Mouse (Mus musculus) midbrain, embryonic 15.5 days (tissue): ENCODE measurements around the gene Msl2. TPM values are rescaled to one million over a fixed set of nuclear protein-coding genes. Genes with fewer than 3 reads are reported as not detected.

Source experiments
- ATAC-seq: fragments of 200-750 bp; cut with Nextera tagmentation; replicated peaks from 2 replicates; pipeline ENCODE4 v1.8.0; 2017; ENCODE audit warnings: moderate TSS enrichment
- H3K27ac ChIP-seq: fragments of 300-500 bp; sonication (generic); 2 replicates; pipeline ENCODE4 v1.5.1; 2015; ENCODE audit warnings: mild to moderate bottlenecking, inconsistent platforms
- H3K27me3 ChIP-seq: fragments of 300-500 bp; sonication (generic); replicated peaks from 2 replicates; pipeline ENCODE4 v1.6.1; 2015; ENCODE audit warnings: inconsistent platforms
- H3K36me3 ChIP-seq: fragments of 300-500 bp; sonication (generic); replicated peaks from 2 replicates; pipeline ENCODE4 v1.6.1; 2015; ENCODE audit warnings: inconsistent platforms
- H3K4me1 ChIP-seq: fragments of 300-500 bp; sonication (generic); 2 replicates; pipeline ENCODE4 v1.6.1; 2015; ENCODE audit warnings: inconsistent platforms
- H3K4me2 ChIP-seq: fragments of 300-500 bp; sonication (generic); 2 replicates; pipeline ENCODE4 v1.6.1; 2015; ENCODE audit warnings: inconsistent platforms, mild to moderate bottlenecking, moderate library complexity
- H3K4me3 ChIP-seq: fragments of 300-500 bp; sonication (generic); 2 replicates; pipeline ENCODE4 v1.5.1; 2015; ENCODE audit warnings: mild to moderate bottlenecking, inconsistent platforms
- H3K9ac ChIP-seq: fragments of 300-500 bp; sonication (generic); 2 replicates; pipeline ENCODE4 v1.6.1; 2015; ENCODE audit warnings: mild to moderate bottlenecking, inconsistent platforms
- H3K9me3 ChIP-seq: fragments of 300-500 bp; sonication (generic); 2 replicates; pipeline ENCODE4 v1.6.1; 2016; ENCODE audit warnings: inconsistent platforms
- WGBS: fragments of 180-500 bp; shearing (Covaris S2); methylation state at CpG from one replicate; pipeline ENCODE4 v1.1.7; 2015; ENCODE audit warnings: mixed read lengths; 5-methylcytosine and 5-hydroxymethylcytosine counted together
- polyA plus RNA-seq: library from polyadenylated mRNA; unstranded; fragments of >200 nt; fragmentation: Nextera tagmentation; extraction: Ambion mirVana; gene quantifications from 2 replicates; pipeline ENCODE4 v1.2.1, GENCODE M21; 2015

Gene Msl2
- polyA plus RNA-seq, result 4.5 and 4.8 TPM in 2 replicates

DNA sequence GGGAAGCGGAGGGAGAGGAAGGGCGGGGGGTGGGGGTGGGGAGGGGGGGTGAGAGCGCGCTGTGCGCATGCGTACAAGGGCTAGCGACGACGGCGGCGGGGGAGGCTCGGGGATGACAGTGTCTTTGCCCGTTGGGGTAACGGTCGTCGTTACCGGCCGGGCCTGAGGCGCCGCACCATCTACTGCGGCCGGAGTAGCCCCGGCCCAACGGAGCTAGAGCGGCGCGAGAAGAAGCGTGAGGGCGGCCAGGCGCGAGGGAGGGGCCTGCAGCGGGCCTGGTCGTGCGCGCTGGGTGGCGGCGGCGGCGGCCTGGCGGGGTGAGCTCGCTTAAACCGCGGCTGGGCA lies at the start of gene Msl2:
Msl2 (plus strand) TSS at position 115 of the 345 bp plus-strand sequence.
- 1% methylated on average over 31 of the region's 43 CpGs for WGBS
- H3K36me3 ChIP-seq, result no peaks in the 10 kb centered on the region
- ATAC-seq, result peak; percentile 79

GRCm38 (mm10) chr9:101033761-101034447 lies 40.0 kb upstream of the Msl2 start:
- peak overlapping the region; percentile 65 for H3K4me3 ChIP-seq
- peak overlapping the region; percentile 64 for H3K4me2 ChIP-seq
- peaks cover 13% of the 10 kb centered on the region for H3K4me1 ChIP-seq
- no peaks in the 10 kb centered on the region for H3K27me3 ChIP-seq
- WGBS, result 7% methylated on average over 14 of the region's 14 CpGs
- H3K36me3 ChIP-seq, result no peaks in the 10 kb centered on the region
- no peaks in the 10 kb centered on the region for H3K9me3 ChIP-seq
- peak overlapping the region; percentile 99 for H3K27ac ChIP-seq
- no peak for ATAC-seq
- peak overlapping the region; percentile 66 for H3K9ac ChIP-seq

More for the DNA sequence above, at the start of gene Msl2:
- Histone ChIP-seq H3K4me3 (peak within 1 kb of the TSS; percentile 58), H3K9ac (peak within 1 kb of the TSS; percentile 99), H3K27ac (peak within 1 kb of the TSS; percentile 100), H3K4me1 (peaks cover 27% of the 10 kb centered on the region), H3K9me3 (no peaks in the 10 kb centered on the region), H3K4me2 (peak within 1 kb of the TSS; percentile 91), H3K27me3 (no peaks in the 10 kb centered on the region)

DNA sequence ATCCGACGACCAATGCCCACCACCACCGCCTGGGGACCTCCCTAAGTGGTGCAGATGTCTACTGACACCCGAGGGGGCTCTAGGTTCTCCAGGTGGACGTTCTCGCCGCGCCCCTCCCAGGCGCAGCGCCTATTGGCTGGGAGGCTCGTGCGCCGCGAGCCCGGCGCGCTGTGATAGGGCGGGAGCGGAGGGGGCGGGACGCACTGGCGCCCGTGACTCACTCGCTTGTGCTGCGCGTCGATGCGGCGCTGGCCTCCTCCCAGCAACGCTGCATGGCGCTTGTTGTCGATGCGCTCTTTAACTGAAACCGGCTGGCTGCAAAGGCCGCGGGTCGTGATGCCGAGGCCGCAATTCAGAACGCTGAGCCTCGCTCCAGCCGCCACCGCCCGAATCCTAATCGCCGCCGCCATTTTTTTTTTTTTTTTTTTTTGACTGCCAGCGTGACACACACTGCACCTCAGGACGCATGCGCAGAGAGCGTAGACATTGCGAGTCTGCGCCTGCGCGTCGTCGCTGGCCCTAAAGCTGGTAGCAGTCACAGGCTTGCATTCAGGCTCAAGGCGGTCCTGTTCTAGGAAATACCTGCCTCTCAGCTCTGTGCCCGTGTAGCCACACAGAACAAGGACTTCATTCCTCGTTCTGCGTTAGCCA lies 39.3 kb upstream of the Msl2 start, which contains the start of gene Pccb:
Pccb (minus strand) TSS at position 451 of the 651 bp plus-strand sequence.
- no peaks in the 10 kb centered on the region for H3K9me3 ChIP-seq
- H3K9ac ChIP-seq, result peak within 1 kb of the TSS; percentile 66
- peak within 1 kb of the TSS; percentile 65 for H3K4me3 ChIP-seq
- ATAC-seq, result peak; percentile 100
- under 1% methylated on average over 60 of the region's 61 CpGs for WGBS
- H3K27ac ChIP-seq, result peak within 1 kb of the TSS; percentile 99
- peak within 1 kb of the TSS; percentile 64 for H3K4me2 ChIP-seq
- no peaks in the 10 kb centered on the region for H3K27me3 ChIP-seq
- H3K4me1 ChIP-seq, result peaks cover 13% of the 10 kb centered on the region
- no peaks in the 10 kb centered on the region for H3K36me3 ChIP-seq

GRCm38 (mm10) chr9:101035836-101036596 lies 37.9 kb upstream of the Msl2 start:
- H3K9me3 ChIP-seq, result no peaks in the 10 kb centered on the region
- no peak for ATAC-seq
- peaks cover 13% of the 10 kb centered on the region for H3K4me1 ChIP-seq
- H3K27me3 ChIP-seq, result no peaks in the 10 kb centered on the region
- 88% methylated on average over 9 of the region's 15 CpGs for WGBS
- no peak overlapping the region for H3K27ac ChIP-seq
- H3K4me3 ChIP-seq, result no peak overlapping the region
- no peak overlapping the region for H3K9ac ChIP-seq
- H3K36me3 ChIP-seq, result no peaks in the 10 kb centered on the region
- H3K4me2 ChIP-seq, result no peak overlapping the region

DNA sequence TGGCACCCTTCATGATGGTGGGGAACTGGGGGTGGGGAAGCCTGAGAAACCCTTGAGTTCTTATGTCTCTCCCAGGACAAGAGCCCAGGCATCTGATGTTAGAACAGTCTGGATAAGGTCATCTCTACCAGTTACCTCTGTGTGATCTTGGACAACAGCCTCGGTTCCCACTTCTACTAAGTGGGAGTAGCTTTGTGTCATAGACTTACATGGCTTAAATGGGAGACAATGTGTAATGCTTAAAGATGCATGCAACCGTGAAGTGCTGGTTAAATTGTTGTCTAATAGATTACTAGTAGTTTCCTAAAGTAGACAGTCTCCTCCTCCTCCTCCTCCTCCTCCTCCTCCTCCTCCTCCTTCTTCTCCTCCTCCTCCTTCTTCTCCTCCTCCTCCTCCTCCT lies 37.0 kb upstream of the Msl2 start:
- no peak overlapping the region for H3K9ac ChIP-seq
- 86% methylated on average over 2 of the region's 2 CpGs for WGBS
- H3K27ac ChIP-seq, result no peak overlapping the region
- H3K4me2 ChIP-seq, result no peak overlapping the region
- no peak for ATAC-seq
- no peaks in the 10 kb centered on the region for H3K9me3 ChIP-seq
- H3K36me3 ChIP-seq, result no peaks in the 10 kb centered on the region
- no peak overlapping the region for H3K4me3 ChIP-seq
- H3K4me1 ChIP-seq, result peaks cover 13% of the 10 kb centered on the region
- no peaks in the 10 kb centered on the region for H3K27me3 ChIP-seq

- 53% methylated on average over 7 of the region's 7 CpGs for WGBS
- Histone ChIP-seq H3K9ac (no peak overlapping the region), H3K4me3 (no peak overlapping the region), H3K36me3 (no peaks in the 10 kb centered on the region), H3K4me2 (no peak overlapping the region), H3K27me3 (no peaks in the 10 kb centered on the region), H3K27ac (no peak overlapping the region), H3K9me3 (no peaks in the 10 kb centered on the region), H3K4me1 (peaks cover 13% of the 10 kb centered on the region)
- ATAC-seq, result no peak
Observed at GRCm38 (mm10) chr9:101037396-101037795, 36.5 kb upstream of the Msl2 start.

DNA sequence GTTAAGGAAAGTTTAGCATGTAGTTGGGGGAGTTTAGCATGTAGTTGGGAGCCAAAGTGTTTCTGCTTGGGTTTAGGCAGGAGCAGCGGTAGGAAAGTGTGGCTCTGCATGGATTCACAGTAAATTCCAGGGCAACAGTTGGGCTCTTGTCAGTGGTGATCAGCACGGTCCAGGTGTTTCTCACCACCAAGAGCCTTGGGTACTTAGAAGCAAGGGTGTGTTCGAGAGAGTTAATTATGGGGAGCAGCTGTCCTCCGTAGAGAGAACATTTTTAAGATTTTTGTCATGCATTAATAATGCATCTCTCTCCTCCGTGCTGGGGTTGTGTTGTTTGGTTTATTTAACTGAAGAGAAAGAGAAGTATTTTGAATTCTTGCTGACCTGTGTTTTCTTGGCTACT lies 35.3 kb upstream of the Msl2 start:
- H3K4me2 ChIP-seq, result no peak overlapping the region
- H3K4me3 ChIP-seq, result no peak overlapping the region
- no peaks in the 10 kb centered on the region for H3K27me3 ChIP-seq
- no peak overlapping the region for H3K9ac ChIP-seq
- no peaks in the 10 kb centered on the region for H3K36me3 ChIP-seq
- ATAC-seq, result no peak
- H3K9me3 ChIP-seq, result no peaks in the 10 kb centered on the region
- WGBS, result 75% methylated on average over 5 of the region's 5 CpGs
- H3K4me1 ChIP-seq, result peaks cover 9% of the 10 kb centered on the region
- H3K27ac ChIP-seq, result no peak overlapping the region

DNA sequence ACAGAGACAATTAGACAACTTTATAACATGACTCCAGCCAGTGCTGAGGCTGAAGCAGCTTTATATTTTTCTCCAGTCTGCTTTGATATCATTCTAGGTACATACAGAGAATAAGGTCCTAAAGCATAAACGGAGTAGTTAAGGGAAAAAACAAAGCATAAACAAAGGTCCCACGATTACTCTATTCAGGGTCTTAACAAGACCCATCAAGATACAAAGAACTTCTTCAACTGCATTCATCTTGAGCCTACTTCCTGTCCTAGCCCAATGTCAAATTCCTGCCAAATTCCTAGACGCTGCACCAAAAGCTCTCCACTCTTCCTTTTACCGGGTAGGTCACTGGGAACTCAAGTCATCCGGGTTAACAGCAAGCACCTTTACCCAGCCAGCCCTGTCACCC lies 32.4 kb upstream of the Msl2 start:
- Histone ChIP-seq H3K27ac (no peak overlapping the region), H3K9me3 (no peaks in the 10 kb centered on the region), H3K4me3 (no peak overlapping the region), H3K4me1 (no peaks in the 10 kb centered on the region), H3K36me3 (no peaks in the 10 kb centered on the region), H3K9ac (no peak overlapping the region), H3K27me3 (no peaks in the 10 kb centered on the region), H3K4me2 (no peak overlapping the region)
- no peak for ATAC-seq
- 79% methylated on average over 5 of the region's 5 CpGs for WGBS

- Histone ChIP-seq H3K27me3 (no peaks in the 10 kb centered on the region), H3K4me1 (no peaks in the 10 kb centered on the region), H3K9me3 (no peaks in the 10 kb centered on the region), H3K9ac (no peak overlapping the region), H3K4me3 (no peak overlapping the region), H3K27ac (no peak overlapping the region), H3K36me3 (no peaks in the 10 kb centered on the region), H3K4me2 (no peak overlapping the region)
- WGBS, result 84% methylated on average over 9 of the region's 9 CpGs
- no peak for ATAC-seq
Observed at GRCm38 (mm10) chr9:101042249-101042648, 31.7 kb upstream of the Msl2 start.

GRCm38 (mm10) chr9:101045710-101046338 lies 28.1 kb upstream of the Msl2 start:
- Histone ChIP-seq H3K4me2 (no peak overlapping the region), H3K4me1 (no peaks in the 10 kb centered on the region), H3K9ac (no peak overlapping the region), H3K36me3 (no peaks in the 10 kb centered on the region), H3K27me3 (no peaks in the 10 kb centered on the region), H3K9me3 (no peaks in the 10 kb centered on the region), H3K27ac (no peak overlapping the region), H3K4me3 (no peak overlapping the region)
- WGBS, result 63% methylated on average over 15 of the region's 15 CpGs
- no peak for ATAC-seq

DNA sequence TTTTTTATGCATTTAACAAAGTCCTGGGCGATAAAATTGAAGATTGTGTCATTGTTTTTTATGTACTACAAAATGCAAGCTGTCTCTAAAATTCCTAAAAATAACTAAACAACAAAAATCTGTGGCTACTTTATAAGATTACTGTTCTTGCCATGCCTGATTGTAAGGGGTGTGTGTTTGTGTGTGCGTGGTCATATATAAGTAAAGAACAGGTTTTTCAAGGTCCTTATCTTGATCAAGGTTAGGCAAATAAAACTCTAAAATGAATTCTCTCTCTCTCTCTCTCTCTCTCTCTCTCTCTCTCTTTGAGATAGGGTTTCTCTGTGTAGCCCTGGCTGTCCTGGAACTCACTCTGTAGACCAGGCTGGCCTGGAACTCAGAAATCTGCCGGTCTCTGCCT lies 21.9 kb upstream of the Msl2 start:
- Histone ChIP-seq H3K9ac (no peak overlapping the region), H3K27me3 (no peaks in the 10 kb centered on the region), H3K9me3 (no peaks in the 10 kb centered on the region), H3K4me3 (no peak overlapping the region), H3K4me1 (no peaks in the 10 kb centered on the region), H3K27ac (no peak overlapping the region), H3K4me2 (no peak overlapping the region), H3K36me3 (no peaks in the 10 kb centered on the region)
- ATAC-seq, result no peak
- WGBS, result 94% methylated on average over 3 of the region's 3 CpGs

DNA sequence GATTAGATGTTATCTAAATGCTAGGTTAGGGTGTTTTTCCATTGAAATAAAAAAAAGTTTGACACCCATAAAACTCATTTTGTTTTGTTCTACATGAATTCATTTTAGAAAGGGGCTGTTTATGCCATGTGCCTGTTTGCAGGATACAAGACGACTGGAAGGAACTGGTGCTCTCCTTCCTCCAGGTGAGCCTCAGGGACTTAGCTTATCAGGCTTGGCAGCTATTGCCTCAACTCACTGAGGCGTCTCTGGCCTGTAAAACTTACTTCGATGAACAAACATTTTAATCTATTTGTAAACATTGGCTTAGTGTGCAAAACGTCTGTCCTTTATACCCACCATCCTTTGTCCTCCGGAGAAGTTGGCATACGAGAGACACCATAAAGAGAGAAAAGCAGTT lies 21.2 kb upstream of the Msl2 start:
- no peaks in the 10 kb centered on the region for H3K27me3 ChIP-seq
- no peaks in the 10 kb centered on the region for H3K36me3 ChIP-seq
- 68% methylated on average over 6 of the region's 6 CpGs for WGBS

More for the DNA sequence above, 21.2 kb upstream of the Msl2 start:
- Histone ChIP-seq H3K27ac (no peak overlapping the region), H3K4me2 (no peak overlapping the region), H3K4me1 (no peaks in the 10 kb centered on the region), H3K9me3 (no peaks in the 10 kb centered on the region), H3K9ac (no peak overlapping the region), H3K4me3 (no peak overlapping the region)
- no peak for ATAC-seq
